Comparison of ENCODE assay signal across 30 mouse cellular contexts in the genomic region with DNA sequence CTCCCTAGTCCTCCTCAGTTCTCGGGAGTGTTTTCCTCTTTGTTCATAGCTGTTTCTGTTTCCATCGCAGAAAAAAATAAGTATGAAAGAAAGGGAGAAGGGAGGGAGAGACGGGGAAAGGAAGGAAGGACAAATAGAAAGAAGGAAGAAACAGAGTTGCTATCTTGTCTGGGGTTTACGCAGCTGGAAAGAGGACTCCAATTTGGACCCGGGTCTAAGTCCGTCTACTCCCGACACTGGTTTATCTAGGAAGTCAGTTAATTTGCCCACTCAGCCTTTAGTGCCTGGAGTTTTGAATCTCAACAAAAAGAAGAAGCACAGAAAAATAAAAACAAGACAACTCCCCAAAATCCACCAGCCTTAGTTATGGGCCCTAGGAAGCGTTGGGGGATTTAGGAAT. TPM values are rescaled to one million over a fixed set of nuclear protein-coding genes. Genes with fewer than 3 reads are reported as not detected.
A peak's percentile ranks its signal among the peaks of the same experiment; 100 is the strongest.
DNase-seq lines count a peak whose midpoint lies in the region; ATAC-seq and TF ChIP-seq lines count a peak whose summit lies in the region.
"Had no signal": no experiment of that assay in that cellular context is flagged by ENCODE, and none has a peak within 500 bp of the region (broad histone marks: within the 10 kb centered on the region; RNA-seq: fewer than 3 reads in every experiment).

No protein-coding gene starts in this region.

- H3K4me1 ChIP-seq in hindbrain, embryonic 10.5 days (replicated peaks) = peaks cover 11% of the 10 kb centered on the region
- H3K4me1 ChIP-seq in hindbrain, embryonic 14.5 days (replicated peaks; ENCODE audit: control insufficient read depth, insufficient read depth, low read length) = peaks cover 6% of the 10 kb centered on the region
- H3K4me1 ChIP-seq in bone marrow macrophage, adult 2 months (ENCODE audit: control insufficient read depth, insufficient read depth, low read length) = no peaks in the 10 kb centered on the region
- H3K4me1 ChIP-seq: embryonic facial prominence, embryonic 12.5 days; liver, embryonic 12.5 days had no signal

- H3K9ac ChIP-seq in hindbrain, embryonic 14.5 days = no peak overlapping the region
- H3K9ac ChIP-seq: embryonic facial prominence, embryonic 12.5 days; heart, embryonic 12.5 days; intestine, embryonic 15.5 days; kidney, embryonic 15.5 days; liver, embryonic 12.5 days; liver, postnatal 0 days had no signal

- no peak for TF ChIP-seq CTCF in bone marrow macrophage, adult 2 months (IDR thresholded peaks at IDR 0.05; ENCODE audit: low read depth, low read length)

- H3K27ac ChIP-seq in hindbrain, embryonic 10.5 days = peak overlapping the region; percentile 59; the same call in 1 of the 2 replicates
- no peak overlapping the region for H3K27ac ChIP-seq in hindbrain, embryonic 14.5 days
- H3K27ac ChIP-seq in bone marrow macrophage, adult 2 months (ENCODE audit: insufficient read depth, low read depth, low read length) = no peak overlapping the region
- H3K27ac ChIP-seq: embryonic facial prominence, embryonic 12.5 days; heart, adult 2 months; intestine, embryonic 15.5 days; kidney, embryonic 15.5 days; liver, embryonic 12.5 days; midbrain, embryonic 13.5 days; stomach, postnatal 0 days had no signal

- WGBS in hindbrain, embryonic 10.5 days = 18% methylated on average over 8 of the region's 8 CpGs
- 25% methylated on average over 8 of the region's 8 CpGs for WGBS in hindbrain, embryonic 14.5 days

- DNase-seq in hindbrain, embryonic 10.5 days (ENCODE audit: low spot score) = no peak
- no peak for DNase-seq in hindbrain, embryonic 14.5 days (ENCODE audit: low spot score)
- peak; percentile 59 for DNase-seq in kidney, adult 9 months
- DNase-seq in kidney, postnatal 10 days = no peak
- DNase-seq in cerebellum, postnatal 25 days = no peak
- DNase-seq: adrenal gland, adult 8-10 months; B cell, adult 2 months; cerebellum, adult 8-10 months; heart, adult 2 months; kidney, postnatal 4 days; layer of hippocampus, postnatal 36 days; liver, postnatal 0 days; lung, postnatal 36 days; right cerebral cortex, postnatal 4 days; thymus, adult 18-20 months; thymus, postnatal 36 days had no signal

- peaks cover 29% of the 10 kb centered on the region for H3K27me3 ChIP-seq in hindbrain, embryonic 10.5 days (ENCODE audit: insufficient read depth, poor library complexity, severe bottlenecking)
- peaks cover 9% of the 10 kb centered on the region; the same call in 1 of the 2 replicates for H3K27me3 ChIP-seq in hindbrain, embryonic 14.5 days (ENCODE audit: control insufficient read depth, insufficient read depth, low read length)
- H3K27me3 ChIP-seq in myocyte (ENCODE audit: control insufficient read depth, insufficient read depth, insufficient read length) = peaks cover 14% of the 10 kb centered on the region
- H3K27me3 ChIP-seq: midbrain, embryonic 13.5 days had no signal

- no peaks in the 10 kb centered on the region for H3K36me3 ChIP-seq in hindbrain, embryonic 10.5 days
- H3K36me3 ChIP-seq in hindbrain, embryonic 14.5 days (replicated peaks; ENCODE audit: control insufficient read depth, insufficient read depth) = no peaks in the 10 kb centered on the region
- no peaks in the 10 kb centered on the region for H3K36me3 ChIP-seq in myocyte (ENCODE audit: control insufficient read depth, insufficient read depth)
- H3K36me3 ChIP-seq: embryonic facial prominence, embryonic 12.5 days; G1E; heart, embryonic 12.5 days; intestine, embryonic 15.5 days; kidney, embryonic 15.5 days; liver, embryonic 12.5 days; midbrain, embryonic 13.5 days had no signal

- ATAC-seq in hindbrain, embryonic 14.5 days (ENCODE audit: low FRiP score) = no peak
- ATAC-seq: intestine, embryonic 15.5 days; liver, embryonic 12.5 days; liver, postnatal 0 days had no signal

- H3K4me2 ChIP-seq in hindbrain, embryonic 14.5 days (replicated peaks) = no peak overlapping the region
- peak overlapping the region; percentile 36 for H3K4me2 ChIP-seq in myocyte (ENCODE audit: low read depth)
- H3K4me2 ChIP-seq: embryonic facial prominence, embryonic 12.5 days; intestine, embryonic 15.5 days; liver, embryonic 12.5 days had no signal

- no peak for TF ChIP-seq POLR2A in bone marrow macrophage, adult 2 months (IDR thresholded peaks at IDR 0.05; ENCODE audit: borderline replicate concordance, low read depth, low read length)
- TF ChIP-seq POLR2A in myocyte (IDR thresholded peaks at IDR 0.05; ENCODE audit: insufficient read length, low read depth) = no peak

- no peak overlapping the region for H3ac ChIP-seq in myocyte (ENCODE audit: control insufficient read depth, insufficient read length)

- no peaks in the 10 kb centered on the region for H3K79me2 ChIP-seq in myocyte (ENCODE audit: control insufficient read depth, insufficient read depth)

- H3K9me3 ChIP-seq in hindbrain, embryonic 10.5 days = no peaks in the 10 kb centered on the region
- no peaks in the 10 kb centered on the region for H3K9me3 ChIP-seq in hindbrain, embryonic 14.5 days (ENCODE audit: control insufficient read depth, low read length)
- H3K9me3 ChIP-seq: embryonic facial prominence, embryonic 12.5 days; G1E; heart, embryonic 12.5 days; intestine, embryonic 15.5 days; kidney, embryonic 15.5 days; liver, embryonic 12.5 days; megakaryocyte, embryonic 14.5 days; midbrain, embryonic 13.5 days had no signal

- H3K4me3 ChIP-seq in hindbrain, embryonic 10.5 days = no peak overlapping the region; the same call in 1 of the 2 replicates
- no peak overlapping the region for H3K4me3 ChIP-seq in hindbrain, embryonic 14.5 days (replicated peaks; ENCODE audit: low read length)
- peak overlapping the region; percentile 3; the same call in 1 of the 2 replicates for H3K4me3 ChIP-seq in bone marrow macrophage, adult 2 months (ENCODE audit: insufficient read depth, low read length)
- no peak overlapping the region for H3K4me3 ChIP-seq in myocyte
- H3K4me3 ChIP-seq: embryonic facial prominence, embryonic 12.5 days; heart, adult 2 months; heart, embryonic 12.5 days; intestine, embryonic 15.5 days; liver, embryonic 12.5 days; midbrain, embryonic 13.5 days had no signal

TF ChIP-seq in myocyte, 11 proteins besides CTCF, POLR2A, EP300 and RAD21:
- TF ChIP-seq MYOG (IDR thresholded peaks at IDR 0.05; ENCODE audit: control insufficient read depth in 1 of 3, insufficient read depth in 1 of 3, insufficient read length in 2 of 3, low read depth in 2 of 3) (no peak), MAX (IDR thresholded peaks at IDR 0.05; ENCODE audit: low read depth) (no peak), USF1 (IDR thresholded peaks at IDR 0.05; ENCODE audit: low read depth) (no peak), SRF (IDR thresholded peaks at IDR 0.05; ENCODE audit: control insufficient read depth, insufficient read length, low read depth) (no peak), REST (IDR thresholded peaks at IDR 0.05; ENCODE audit: insufficient read depth, insufficient read length) (no peak), CEBPB (IDR thresholded peaks at IDR 0.05; ENCODE audit: insufficient read depth, poor library complexity, severe bottlenecking) (no peak), POLR2AphosphoS2 (IDR thresholded peaks at IDR 0.05; ENCODE audit: insufficient read length, low read depth) (no peak), MYOD1 (IDR thresholded peaks at IDR 0.05; ENCODE audit: control insufficient read depth in 1 of 3, insufficient read length in 2 of 3, low read depth in 2 of 3) (no peak), E2F4 (IDR thresholded peaks at IDR 0.05; ENCODE audit: insufficient read depth) (no peak), TCF12 (IDR thresholded peaks at IDR 0.05; ENCODE audit: insufficient read depth, poor library complexity, severe bottlenecking) (no peak)

RNA-seq across cellular contexts. Expression of a gene that starts 7.4 kb away (rescaled TPM):
- polyA plus RNA-seq in hindbrain, embryonic 10.5 days (2016; fragmentation: Nextera tagmentation; extraction: Ambion mirVana) = 12.0 and 14.1 TPM in 2 replicates
- 9.5 and 9.9 TPM in 2 replicates for polyA plus RNA-seq in hindbrain, embryonic 14.5 days (2014; fragmentation: Nextera tagmentation; extraction: Ambion mirVana)
- polyA plus RNA-seq in bone marrow macrophage, adult 2 months (2012; ENCODE audit: insufficient read depth, insufficient read length, missing spikeins) = 12.6 and 18.6 TPM in 2 replicates
- 16.4 TPM for polyA plus RNA-seq in myocyte (2012; fragmentation: generic; extraction: Trizol)

RNA-seq across cellular contexts. Expression of a gene that starts 16.2 kb away (rescaled TPM):
- 0.09 TPM in 1 of 2 replicates, not detected in the other for polyA plus RNA-seq in hindbrain, embryonic 10.5 days (2016; fragmentation: Nextera tagmentation; extraction: Ambion mirVana)
- polyA plus RNA-seq in hindbrain, embryonic 14.5 days (2014; fragmentation: Nextera tagmentation; extraction: Ambion mirVana) = not detected in 2 replicates
- not detected in 2 replicates for polyA plus RNA-seq in bone marrow macrophage, adult 2 months (2012; ENCODE audit: insufficient read depth, insufficient read length, missing spikeins)
- not detected for polyA plus RNA-seq in myocyte (2012; fragmentation: generic; extraction: Trizol)
- polyA plus RNA-seq: embryonic facial prominence, embryonic 12.5 days; G1E; heart, adult 2 months; heart, embryonic 12.5 days; heart, postnatal 0 days; intestine, embryonic 15.5 days; kidney, embryonic 15.5 days; liver, embryonic 12.5 days; liver, postnatal 0 days; lung, embryonic 16.5 days; midbrain, embryonic 13.5 days; spleen, adult 2 months; stomach, postnatal 0 days had no signal

RNA-seq across cellular contexts. Expression of a gene that starts 55.0 kb away (rescaled TPM):
- polyA plus RNA-seq in hindbrain, embryonic 10.5 days (2016; fragmentation: Nextera tagmentation; extraction: Ambion mirVana) = 2.7 and 3.4 TPM in 2 replicates
- polyA plus RNA-seq in hindbrain, embryonic 14.5 days (2014; fragmentation: Nextera tagmentation; extraction: Ambion mirVana) = 4.8 and 5.0 TPM in 2 replicates
- polyA plus RNA-seq in bone marrow macrophage, adult 2 months (2012; ENCODE audit: insufficient read depth, insufficient read length, missing spikeins) = not detected in 2 replicates
- polyA plus RNA-seq in myocyte (2012; fragmentation: generic; extraction: Trizol) = not detected
- polyA plus RNA-seq: G1E; heart, adult 2 months; heart, embryonic 12.5 days; heart, postnatal 0 days; intestine, embryonic 15.5 days; kidney, embryonic 15.5 days; liver, embryonic 12.5 days; liver, postnatal 0 days; lung, embryonic 16.5 days; spleen, adult 2 months; stomach, postnatal 0 days had no signal
